Mouse (Mus musculus) layer of hippocampus, adult 9-11 months (tissue): Measurements from ENCODE around the gene Ankef1.

Source experiments
- DNase-seq: peaks from one replicate; pipeline ENCODE4 v3.0.0; 2022

Ankef1 gene

GRCm38 (mm10) chr2:136601206-136601605, 99.5 kb downstream of the Ankef1 start:
- DNase-seq, result no peak
